Mouse (Mus musculus) stomach, postnatal 0 days (tissue): ENCODE results near the gene Batf. TPM values are rescaled to one million over a fixed set of nuclear protein-coding genes. Genes with fewer than 3 reads are reported as not detected.

ENCODE experiments used
- ATAC-seq: fragments of 200-750 bp; cut with Nextera tagmentation; 2 replicates; pipeline ENCODE4 v1.8.0; 2017; ENCODE audit not compliant: low FRiP score, low TSS enrichment
- DNase-seq: peaks from one replicate; pipeline ENCODE4 v3.0.0-alpha.2; 2016; ENCODE audit warnings: low spot score
- H3K27ac ChIP-seq: fragments of 300-500 bp; sonication (generic); replicated peaks from 2 replicates; pipeline ENCODE4 v1.5.1; 2014; ENCODE audit warnings: mild to moderate bottlenecking, control low read depth
- H3K27me3 ChIP-seq: fragments of 300-500 bp; sonication (generic); 2 replicates; pipeline ENCODE4 v1.6.1; 2014; ENCODE audit warnings: low read length; ENCODE audit not compliant: control insufficient read depth, insufficient read depth
- H3K36me3 ChIP-seq: fragments of 300-500 bp; sonication (generic); 2 replicates; pipeline ENCODE4 v1.6.1; 2014; ENCODE audit warnings: low read length, mixed read lengths; ENCODE audit not compliant: control insufficient read depth, insufficient read depth
- H3K4me1 ChIP-seq: fragments of 300-500 bp; sonication (generic); replicated peaks from 2 replicates; pipeline ENCODE4 v1.6.1; 2014; ENCODE audit warnings: antibody characterized with exemption; ENCODE audit not compliant: control insufficient read depth, insufficient read depth
- H3K4me2 ChIP-seq: fragments of 300-500 bp; sonication (generic); replicated peaks from 2 replicates; pipeline ENCODE4 v1.6.1; 2014; ENCODE audit warnings: low read depth, mild to moderate bottlenecking, control low read depth, moderate library complexity
- H3K4me3 ChIP-seq: fragments of 300-500 bp; sonication (generic); 2 replicates; pipeline ENCODE4 v1.5.1; 2014; ENCODE audit warnings: low read depth, low read length, control low read depth
- H3K9ac ChIP-seq: fragments of 300-500 bp; sonication (generic); 2 replicates; pipeline ENCODE4 v1.6.1; 2014; ENCODE audit warnings: mild to moderate bottlenecking, low read length, control low read depth, mixed read lengths
- H3K9me3 ChIP-seq: fragments of 300-500 bp; sonication (generic); 2 replicates; pipeline ENCODE4 v1.6.1; 2016; ENCODE audit warnings: low read length; ENCODE audit not compliant: control insufficient read depth
- CTCF ChIP-seq: IDR thresholded peaks from 2 replicates; pipeline ENCODE4 v1.5.1; 2016; ENCODE audit warnings: antibody characterized with exemption, low read depth, mild to moderate bottlenecking, moderate library complexity
- EP300 ChIP-seq: optimal IDR thresholded peaks from 2 replicates; pipeline ENCODE3; 2016; ENCODE audit warnings: antibody characterized with exemption
- WGBS: fragments of 180-500 bp; shearing (Covaris S2); extraction: QIAGEN DNeasy Blood & Tissue Kit; methylation state at CpG from one replicate; pipeline ENCODE4 v1.1.7; 2014; 5-methylcytosine and 5-hydroxymethylcytosine counted together
- polyA plus RNA-seq: library from polyadenylated mRNA; unstranded; fragments of >200 nt; fragmentation: Nextera tagmentation; extraction: Ambion mirVana; gene quantifications from 2 replicates; pipeline ENCODE4 v1.2.1, GENCODE M21; 2015

Gene Batf
- polyA plus RNA-seq, 1 experiment from 2014 or later = 3.1 TPM

GRCm38 (mm10) chr12:85714126-85714525 is 27.7 kb downstream of the Batf start:
- Histone ChIP-seq H3K36me3 (no peaks in the 10 kb centered on the region), H3K27ac (no peak overlapping the region), H3K4me1 (no peaks in the 10 kb centered on the region), H3K4me3 (no peak overlapping the region), H3K9me3 (no peaks in the 10 kb centered on the region), H3K4me2 (no peak overlapping the region), H3K27me3 (no peaks in the 10 kb centered on the region), H3K9ac (no peak overlapping the region)
- TF ChIP-seq EP300 = no peak
- TF ChIP-seq CTCF = no peak
- DNase-seq = no peak
- no peak for ATAC-seq
- WGBS = 90% methylated on average over 5 of the region's 5 CpGs

- Histone ChIP-seq H3K9me3 (no peaks in the 10 kb centered on the region), H3K4me3 (no peak overlapping the region), H3K9ac (no peak overlapping the region), H3K27me3 (no peaks in the 10 kb centered on the region), H3K4me1 (no peaks in the 10 kb centered on the region), H3K36me3 (no peaks in the 10 kb centered on the region), H3K4me2 (no peak overlapping the region), H3K27ac (no peak overlapping the region)
- no peak for DNase-seq
- no peak for TF ChIP-seq EP300
- TF ChIP-seq CTCF = no peak
- ATAC-seq = no peak
- WGBS = 57% methylated on average over 4 of the region's 4 CpGs
Observed at GRCm38 (mm10) chr12:85725306-85725705, 38.8 kb downstream of the Batf start.

- no peak overlapping the region for H3K9ac ChIP-seq
- no peaks in the 10 kb centered on the region for H3K9me3 ChIP-seq
- WGBS = 50% methylated on average over 6 of the region's 6 CpGs
- no peak overlapping the region for H3K27ac ChIP-seq
- no peak overlapping the region for H3K4me2 ChIP-seq
- ATAC-seq (no peak), DNase-seq (no peak)
- TF ChIP-seq CTCF (no peak), EP300 (no peak)
- H3K4me1 ChIP-seq = no peaks in the 10 kb centered on the region
- H3K27me3 ChIP-seq = no peaks in the 10 kb centered on the region
- H3K4me3 ChIP-seq = no peak overlapping the region
- no peaks in the 10 kb centered on the region for H3K36me3 ChIP-seq
Observed at GRCm38 (mm10) chr12:85726729-85727397, 40.4 kb downstream of the Batf start.

- ATAC-seq = no peak
- WGBS = 48% methylated on average over 7 of the region's 7 CpGs
- H3K36me3 ChIP-seq = no peaks in the 10 kb centered on the region
- no peaks in the 10 kb centered on the region for H3K4me1 ChIP-seq
- H3K4me2 ChIP-seq = no peak overlapping the region
- no peaks in the 10 kb centered on the region for H3K9me3 ChIP-seq
- H3K4me3 ChIP-seq = no peak overlapping the region
- TF ChIP-seq EP300 (no peak), CTCF (no peak)
- no peak overlapping the region for H3K27ac ChIP-seq
- no peak overlapping the region for H3K9ac ChIP-seq
- DNase-seq = no peak
- no peaks in the 10 kb centered on the region for H3K27me3 ChIP-seq
Observed at GRCm38 (mm10) chr12:85728181-85728580, 41.7 kb downstream of the Batf start.

- no peaks in the 10 kb centered on the region for H3K27me3 ChIP-seq
- peak; percentile 68 for DNase-seq
- H3K4me2 ChIP-seq = no peak overlapping the region
- H3K4me3 ChIP-seq = no peak overlapping the region
- H3K4me1 ChIP-seq = no peaks in the 10 kb centered on the region
- 36% methylated on average over 17 of the region's 17 CpGs for WGBS
- no peaks in the 10 kb centered on the region for H3K9me3 ChIP-seq
- TF ChIP-seq CTCF = peak; percentile 97
- no peak for TF ChIP-seq EP300
- peak; percentile 61; the same call in 1 of the 2 replicates for ATAC-seq
- H3K27ac ChIP-seq = no peak overlapping the region
- no peaks in the 10 kb centered on the region for H3K36me3 ChIP-seq
- H3K9ac ChIP-seq = no peak overlapping the region
Observed at GRCm38 (mm10) chr12:85729022-85729944, 42.8 kb downstream of the Batf start.

GRCm38 (mm10) chr12:85729945-85730290 is 43.4 kb downstream of the Batf start:
- DNase-seq (no peak), ATAC-seq (peak; percentile 21; the same call in 1 of the 2 replicates)
- Histone ChIP-seq H3K9me3 (no peaks in the 10 kb centered on the region), H3K27ac (no peak overlapping the region), H3K9ac (no peak overlapping the region), H3K27me3 (no peaks in the 10 kb centered on the region), H3K4me2 (no peak overlapping the region), H3K36me3 (no peaks in the 10 kb centered on the region), H3K4me1 (no peaks in the 10 kb centered on the region), H3K4me3 (no peak overlapping the region)
- WGBS = 62% methylated on average over 6 of the region's 6 CpGs
- TF ChIP-seq CTCF (no peak), EP300 (no peak)
